Mouse (Mus musculus): Measurements from ENCODE around the gene Adss. TPM values are rescaled to one million over a fixed set of nuclear protein-coding genes. Genes with fewer than 3 reads are reported as not detected.
A peak's percentile ranks its signal among the peaks of the same experiment; 100 is the strongest.
"Not testable (repeated sequence)": the region's sequence is repeated elsewhere in the genome, so short reads cannot be mapped to it uniquely, and the experiment has no call there.

Gene Adss
- total RNA-seq (2021) (1 to 10 TPM; 6.6 to 7.8 TPM), polyA plus RNA-seq (2012; rRNA removed) (4.3 and 6.6 TPM in 2 replicates)
- long read RNA-seq, transcript Adss-201 (13 exons, 2,771 nt): major isoform, 8 of 8 reads
- long read RNA-seq, partial matches to known transcripts: 0 of 8 reads
- long read RNA-seq, other reads (novel, unspliced or antisense): 0 of 8 reads

DNA sequence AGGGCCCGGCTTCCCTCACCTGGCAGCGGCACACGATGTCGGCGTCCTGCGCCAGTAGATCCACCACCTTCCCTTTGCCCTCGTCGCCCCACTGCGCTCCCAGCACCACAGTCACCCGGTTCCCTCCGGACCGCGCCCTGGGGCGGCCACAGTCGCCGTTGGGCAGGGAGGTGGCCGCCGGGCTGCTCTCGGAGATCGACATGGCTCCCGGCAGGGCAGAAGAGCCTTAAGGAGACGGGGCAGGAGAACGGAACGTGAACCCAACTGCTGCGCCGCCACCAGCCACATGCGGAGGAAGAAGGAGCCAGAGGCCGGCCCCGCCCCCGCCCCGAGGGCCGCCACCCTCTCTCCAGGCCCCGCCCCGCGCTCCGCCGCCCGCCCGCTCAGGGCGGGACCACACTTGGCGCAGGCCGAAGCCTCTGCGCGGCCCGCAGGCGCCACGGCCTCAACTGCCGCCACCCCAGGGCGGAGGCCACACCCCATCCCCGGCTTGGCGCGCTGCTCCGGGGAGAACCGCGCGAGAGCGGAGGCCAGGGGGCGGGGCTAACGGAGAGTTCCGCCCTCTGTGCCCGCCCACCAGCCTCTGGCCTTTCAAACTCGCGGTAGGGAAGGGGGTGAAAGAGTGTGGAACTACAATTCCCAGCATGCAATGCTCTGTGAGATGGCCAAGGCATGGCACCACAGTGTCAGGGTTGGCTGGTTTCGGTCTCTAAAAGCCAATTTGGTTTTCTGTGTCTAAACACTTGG, at the start of gene Adss:
Gene Adss, minus strand, starts transcription at position 319 of the 747 bp plus-strand sequence.
- Histone ChIP-seq H3K9ac (ENCODE audit: low read depth, low read length) (peak within 1 kb of the TSS; percentile 82), H3K4me1 (ENCODE audit: control insufficient read depth, insufficient read depth, low read length) (peaks cover 6% of the 10 kb centered on the region), H3K27me3 (ENCODE audit: control insufficient read depth, insufficient read depth, low read length) (no peaks in the 10 kb centered on the region), H3K36me3 (ENCODE audit: control insufficient read depth, insufficient read depth, low read length) (peaks cover 5% of the 10 kb centered on the region), H3K4me3 (peak within 1 kb of the TSS; percentile 82), H3K27ac (peak within 1 kb of the TSS; percentile 83), H3K79me2 (replicated peaks; ENCODE audit: control insufficient read depth, insufficient read depth, low read length) (0 out of 2 replicates have a peak, but pooled peaks cover 1% of the 10 kb centered on the region)
- peak; percentile 100 for DNase-seq
- TF ChIP-seq CTCF (IDR thresholded peaks at IDR 0.05) (no peak), EP300 (IDR thresholded peaks at IDR 0.05; ENCODE audit: insufficient read depth, low read depth, low read length) (0 out of 2 replicates have a peak, but pooled peaks have one; percentile 34), POLR2A (IDR thresholded peaks at IDR 0.05; ENCODE audit: insufficient read depth, low read depth, low read length) (peak; percentile 65)
- under 1% methylated on average over 57 of the region's 64 CpGs for WGBS
- intact Hi-C loops (cut with DNase I): loop anchor here (5.0 to 10.0 kb wide), 3 partner anchors 186 to 608 kb away; partner anchors contain the start of genes Catspere2, Desi2 and Efcab2

- peak; percentile 43 for TF ChIP-seq CTCF (IDR thresholded peaks at IDR 0.05)
- H3K27ac ChIP-seq; H3K36me3 ChIP-seq (ENCODE audit: control insufficient read depth, insufficient read depth, low read length); H3K9ac ChIP-seq (ENCODE audit: low read depth, low read length); DNase-seq; H3K27me3 ChIP-seq (ENCODE audit: control insufficient read depth, insufficient read depth, low read length); intact Hi-C loops (cut with DNase I); H3K4me1 ChIP-seq (ENCODE audit: control insufficient read depth, insufficient read depth, low read length); H3K79me2 ChIP-seq (replicated peaks; ENCODE audit: control insufficient read depth, insufficient read depth, low read length); H3K4me3 ChIP-seq: not testable (repeated sequence)
- WGBS: 50% methylated on average over 3 of the region's 3 CpGs
These were observed 49.5 kb upstream of the Adss start for GRCm38 (mm10) chr1:177845812-177846211.

DNA sequence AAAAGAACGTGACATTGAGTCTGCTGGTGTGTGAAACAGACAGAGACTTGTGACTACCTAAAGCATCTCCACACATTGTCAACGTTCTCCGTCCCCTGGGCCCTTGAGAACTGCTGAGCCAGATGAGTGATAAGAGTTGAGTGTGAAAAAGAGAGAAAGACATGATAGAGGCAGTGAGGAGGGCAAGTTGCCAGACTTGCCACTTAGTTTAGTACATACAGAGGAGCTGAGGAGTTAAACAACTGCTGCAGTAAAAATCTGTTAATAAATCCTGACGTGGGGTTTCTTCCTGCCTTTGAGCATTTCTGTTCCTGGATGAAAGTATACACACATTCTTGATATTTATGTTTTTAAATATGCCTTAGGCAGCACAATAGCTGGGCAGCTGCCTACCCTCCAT, 31.5 kb upstream of the Adss start:
- intact Hi-C loops (cut with DNase I); DNase-seq; H3K4me1 ChIP-seq (ENCODE audit: control insufficient read depth, insufficient read depth, low read length); H3K79me2 ChIP-seq (replicated peaks; ENCODE audit: control insufficient read depth, insufficient read depth, low read length); H3K27ac ChIP-seq; H3K9ac ChIP-seq (ENCODE audit: low read depth, low read length); H3K36me3 ChIP-seq (ENCODE audit: control insufficient read depth, insufficient read depth, low read length); H3K27me3 ChIP-seq (ENCODE audit: control insufficient read depth, insufficient read depth, low read length); H3K4me3 ChIP-seq: not testable (repeated sequence)
- WGBS: 41% methylated on average over 4 of the region's 4 CpGs

DNA sequence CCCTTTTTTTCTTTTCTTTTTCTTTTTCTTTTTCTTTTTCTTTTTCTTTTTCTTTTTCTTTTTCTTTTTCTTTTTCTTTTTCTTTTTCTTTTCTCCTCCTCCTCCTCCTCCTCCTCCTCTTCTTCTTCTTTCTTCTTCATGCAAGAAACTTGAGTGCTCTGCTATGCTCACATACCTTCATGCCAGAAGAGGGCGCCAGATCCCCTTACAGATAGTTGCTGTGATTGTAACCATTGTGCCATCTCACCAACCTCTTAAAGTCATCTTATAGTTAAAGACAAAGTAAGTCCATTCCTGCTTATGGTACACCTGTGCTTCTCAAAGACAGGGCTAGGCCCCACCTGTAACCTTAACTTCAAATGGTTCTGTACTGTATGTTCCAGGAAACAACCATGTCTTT, 10.5 kb upstream of the Adss start:
- DNase-seq; H3K36me3 ChIP-seq (ENCODE audit: control insufficient read depth, insufficient read depth, low read length); H3K9ac ChIP-seq (ENCODE audit: low read depth, low read length); H3K4me1 ChIP-seq (ENCODE audit: control insufficient read depth, insufficient read depth, low read length); intact Hi-C loops (cut with DNase I); H3K4me3 ChIP-seq; H3K27ac ChIP-seq; H3K27me3 ChIP-seq (ENCODE audit: control insufficient read depth, insufficient read depth, low read length); H3K79me2 ChIP-seq (replicated peaks; ENCODE audit: control insufficient read depth, insufficient read depth, low read length): not testable (repeated sequence)
- whole genome bisulfite sequencing: 33% methylated on average over 1 of the region's 1 CpGs
- TF ChIP-seq CTCF (IDR thresholded peaks at IDR 0.05): peak; percentile 47

GRCm38 (mm10) chr1:177803511-177803910, 7.2 kb upstream of the Adss start:
- Histone ChIP-seq H3K9ac (ENCODE audit: low read depth, low read length) (no peak overlapping the region), H3K79me2 (replicated peaks; ENCODE audit: control insufficient read depth, insufficient read depth, low read length) (no peaks in the 10 kb centered on the region), H3K4me3 (no peak overlapping the region), H3K27ac (no peak overlapping the region), H3K27me3 (ENCODE audit: control insufficient read depth, insufficient read depth, low read length) (no peaks in the 10 kb centered on the region), H3K36me3 (ENCODE audit: control insufficient read depth, insufficient read depth, low read length) (no peaks in the 10 kb centered on the region), H3K4me1 (ENCODE audit: control insufficient read depth, insufficient read depth, low read length) (no peaks in the 10 kb centered on the region)
- WGBS: 60% methylated on average over 2 of the region's 2 CpGs
- TF ChIP-seq CTCF (IDR thresholded peaks at IDR 0.05) (no peak), POLR2A (IDR thresholded peaks at IDR 0.05; ENCODE audit: insufficient read depth, low read depth, low read length) (no peak), EP300 (IDR thresholded peaks at IDR 0.05; ENCODE audit: insufficient read depth, low read depth, low read length) (no peak)
- no peak for DNase-seq
- intact Hi-C loops (cut with DNase I): no loop called here

- 0 out of 2 replicates have a peak, but pooled peaks cover 1% of the 10 kb centered on the region for H3K79me2 ChIP-seq (replicated peaks; ENCODE audit: control insufficient read depth, insufficient read depth, low read length)
- peak overlapping the region; percentile 29 for H3K27ac ChIP-seq
- no peak for DNase-seq
- H3K36me3 ChIP-seq (ENCODE audit: control insufficient read depth, insufficient read depth, low read length): peaks cover 5% of the 10 kb centered on the region
- no peaks in the 10 kb centered on the region for H3K27me3 ChIP-seq (ENCODE audit: control insufficient read depth, insufficient read depth, low read length)
- intact Hi-C loops (cut with DNase I): loop anchor here (5.0 to 10.0 kb wide), 3 partner anchors 185 to 608 kb away; partner anchors contain the start of genes Catspere2, Desi2 and Efcab2
- H3K4me1 ChIP-seq (ENCODE audit: control insufficient read depth, insufficient read depth, low read length): peaks cover 6% of the 10 kb centered on the region
- H3K9ac ChIP-seq (ENCODE audit: low read depth, low read length): no peak overlapping the region
- TF ChIP-seq EP300 (IDR thresholded peaks at IDR 0.05; ENCODE audit: insufficient read depth, low read depth, low read length) (no peak), POLR2A (IDR thresholded peaks at IDR 0.05; ENCODE audit: insufficient read depth, low read depth, low read length) (no peak), CTCF (IDR thresholded peaks at IDR 0.05) (peak; percentile 30)
- WGBS: 73% methylated on average over 8 of the region's 8 CpGs
- H3K4me3 ChIP-seq: no peak overlapping the region; the same call in 1 of the 2 replicates
These were observed 942 bp upstream of the Adss start for GRCm38 (mm10) chr1:177797151-177797755.
